Mouse (Mus musculus): ENCODE data around the gene Ptprn2. TPM values are rescaled to one million over a fixed set of nuclear protein-coding genes. Genes with fewer than 3 reads are reported as not detected.

Gene Ptprn2
- polyA plus RNA-seq, 1 experiment, result 146 TPM

- peak in 1 of 2 experiments; percentile 31 for DNase-seq (ENCODE audit: extremely low spot score in 1 of 2, low spot score in 1 of 2)
Observed at GRCm38 (mm10) chr12:116513788-116514187, 28.3 kb downstream of the Ptprn2 start.

- no peak for DNase-seq (ENCODE audit: extremely low spot score in 1 of 2, low spot score in 1 of 2)
Observed at GRCm38 (mm10) chr12:116515824-116516223, 30.3 kb downstream of the Ptprn2 start.

GRCm38 (mm10) chr12:116528861-116529260 is 43.3 kb downstream of the Ptprn2 start:
- no peak for DNase-seq (ENCODE audit: extremely low spot score in 1 of 2, low spot score in 1 of 2)

- no peak for DNase-seq (ENCODE audit: extremely low spot score in 1 of 2, low spot score in 1 of 2)
Observed at GRCm38 (mm10) chr12:116533281-116533680, 47.8 kb downstream of the Ptprn2 start.

- no peak for DNase-seq (ENCODE audit: extremely low spot score in 1 of 2, low spot score in 1 of 2)
Observed at GRCm38 (mm10) chr12:116539305-116539704, 53.8 kb downstream of the Ptprn2 start.

GRCm38 (mm10) chr12:116540608-116541007 is 55.1 kb downstream of the Ptprn2 start:
- no peak for DNase-seq (ENCODE audit: extremely low spot score in 1 of 2, low spot score in 1 of 2)

GRCm38 (mm10) chr12:116550031-116550430 is 64.5 kb downstream of the Ptprn2 start:
- peak in 1 of 2 experiments; percentile 60 for DNase-seq (ENCODE audit: extremely low spot score in 1 of 2, low spot score in 1 of 2)

- no peak for DNase-seq (ENCODE audit: extremely low spot score in 1 of 2, low spot score in 1 of 2)
Observed at GRCm38 (mm10) chr12:116551516-116551915, 66.0 kb downstream of the Ptprn2 start.

GRCm38 (mm10) chr12:116552306-116552705 is 66.8 kb downstream of the Ptprn2 start:
- no peak for DNase-seq (ENCODE audit: extremely low spot score in 1 of 2, low spot score in 1 of 2)

- DNase-seq (ENCODE audit: extremely low spot score in 1 of 2, low spot score in 1 of 2), result no peak
Observed at GRCm38 (mm10) chr12:116553361-116553760, 67.8 kb downstream of the Ptprn2 start.

GRCm38 (mm10) chr12:116555964-116556363 is 70.4 kb downstream of the Ptprn2 start:
- peak in 1 of 2 experiments; percentile 48 for DNase-seq (ENCODE audit: extremely low spot score in 1 of 2, low spot score in 1 of 2)

GRCm38 (mm10) chr12:116564441-116564840 is 78.9 kb downstream of the Ptprn2 start:
- DNase-seq (ENCODE audit: extremely low spot score in 1 of 2, low spot score in 1 of 2), result peak in 1 of 2 experiments; percentile 47

GRCm38 (mm10) chr12:116566672-116567071 is 81.2 kb downstream of the Ptprn2 start:
- no peak for DNase-seq (ENCODE audit: extremely low spot score in 1 of 2, low spot score in 1 of 2)

GRCm38 (mm10) chr12:116567170-116567569 is 81.7 kb downstream of the Ptprn2 start:
- no peak for DNase-seq (ENCODE audit: extremely low spot score in 1 of 2, low spot score in 1 of 2)

GRCm38 (mm10) chr12:116569568-116569967 is 84.0 kb downstream of the Ptprn2 start:
- DNase-seq (ENCODE audit: extremely low spot score in 1 of 2, low spot score in 1 of 2), result no peak

- DNase-seq (ENCODE audit: extremely low spot score in 1 of 2, low spot score in 1 of 2), result no peak
Observed at GRCm38 (mm10) chr12:116574102-116574501, 88.6 kb downstream of the Ptprn2 start.

- no peak for DNase-seq (ENCODE audit: extremely low spot score in 1 of 2, low spot score in 1 of 2)
Observed at GRCm38 (mm10) chr12:116574720-116575119, 89.2 kb downstream of the Ptprn2 start.

GRCm38 (mm10) chr12:116577917-116578316 is 92.4 kb downstream of the Ptprn2 start:
- peak in 1 of 2 experiments; percentile 55 for DNase-seq (ENCODE audit: extremely low spot score in 1 of 2, low spot score in 1 of 2)

GRCm38 (mm10) chr12:116580827-116581544 is 95.5 kb downstream of the Ptprn2 start:
- no peak for DNase-seq (ENCODE audit: extremely low spot score in 1 of 2, low spot score in 1 of 2)

- peak in 1 of 2 experiments; percentile 59 for DNase-seq (ENCODE audit: extremely low spot score in 1 of 2, low spot score in 1 of 2)
Observed at GRCm38 (mm10) chr12:116581864-116582263, 96.3 kb downstream of the Ptprn2 start.

- no peak for DNase-seq (ENCODE audit: extremely low spot score in 1 of 2, low spot score in 1 of 2)
Observed at GRCm38 (mm10) chr12:116582829-116583228, 97.3 kb downstream of the Ptprn2 start.

- peak; percentile 61 to 80 for DNase-seq (ENCODE audit: extremely low spot score in 1 of 2, low spot score in 1 of 2)
Observed at GRCm38 (mm10) chr12:116585001-116585400, 99.5 kb downstream of the Ptprn2 start.
